Mouse (Mus musculus) heart, postnatal 0 days (tissue): ENCODE measurements around the gene Cdh24. TPM values are rescaled to one million over a fixed set of nuclear protein-coding genes. Genes with fewer than 3 reads are reported as not detected.
"Not testable (repeated sequence)": the region's sequence is repeated elsewhere in the genome, so short reads cannot be mapped to it uniquely, and the experiment has no call there.

Source experiments
- ATAC-seq: fragments of 200-750 bp; cut with Nextera tagmentation; 2 replicates; pipeline ENCODE4 v1.8.0; 2017; ENCODE audit warnings: low read depth, moderate number of reproducible peaks, moderate library complexity; ENCODE audit not compliant: insufficient read depth
- DNase-seq: peaks from one replicate; pipeline ENCODE4 v3.0.0-alpha.2; 2016; ENCODE audit warnings: low spot score
- H3K27ac ChIP-seq: fragments of 300-500 bp; sonication (generic); 2 replicates; pipeline ENCODE4 v1.5.1; 2014; ENCODE audit warnings: low read depth, mild to moderate bottlenecking
- H3K27me3 ChIP-seq: fragments of 300-500 bp; sonication (generic); 2 replicates; pipeline ENCODE4 v1.6.1; 2014; ENCODE audit warnings: low read length, mixed read lengths; ENCODE audit not compliant: control insufficient read depth, insufficient read depth
- H3K36me3 ChIP-seq: fragments of 300-500 bp; sonication (generic); replicated peaks from 2 replicates; pipeline ENCODE4 v1.6.1; 2014; ENCODE audit warnings: low read length, mixed read lengths; ENCODE audit not compliant: control insufficient read depth, insufficient read depth
- H3K4me1 ChIP-seq: fragments of 300-500 bp; sonication (generic); 2 replicates; pipeline ENCODE4 v1.6.1; 2014; ENCODE audit warnings: antibody characterized with exemption; ENCODE audit not compliant: control insufficient read depth, insufficient read depth
- H3K4me2 ChIP-seq: fragments of 300-500 bp; sonication (generic); 2 replicates; pipeline ENCODE4 v1.6.1; 2014; ENCODE audit warnings: low read depth, mild to moderate bottlenecking, low read length, moderate library complexity
- H3K4me3 ChIP-seq: fragments of 300-500 bp; sonication (generic); 2 replicates; pipeline ENCODE4 v1.5.1; 2014; ENCODE audit warnings: low read depth, low read length
- H3K9ac ChIP-seq: fragments of 300-500 bp; sonication (generic); replicated peaks from 2 replicates; pipeline ENCODE4 v1.6.1; 2014; ENCODE audit warnings: low read depth, low read length, mixed read lengths
- H3K9me3 ChIP-seq: fragments of 300-500 bp; sonication (generic); replicated peaks from 2 replicates; pipeline ENCODE4 v1.6.1; 2016; ENCODE audit warnings: low read length; ENCODE audit not compliant: control insufficient read depth
- CTCF ChIP-seq: IDR thresholded peaks from 2 replicates; pipeline ENCODE4 v1.5.1; 2016; ENCODE audit warnings: antibody characterized with exemption, control low read depth, low read depth
- EP300 ChIP-seq: IDR thresholded peaks from 2 replicates; pipeline ENCODE4 v1.6.1; 2016; ENCODE audit warnings: antibody characterized with exemption, low read depth
- WGBS: fragments of 180-500 bp; shearing (Covaris S2); extraction: QIAGEN DNeasy Blood & Tissue Kit; methylation state at CpG from one replicate; pipeline ENCODE4 v1.1.7; 2014; 5-methylcytosine and 5-hydroxymethylcytosine counted together
- polyA plus RNA-seq: library from polyadenylated mRNA; unstranded; fragments of >200 nt; fragmentation: Nextera tagmentation; extraction: Ambion mirVana; gene quantifications from 2 replicates; pipeline ENCODE4 v1.2.1, GENCODE M21; 2015
- total RNA-seq: library from RNA; depleted of rRNA; stranded (reverse); fragments of >200 nt; gene quantifications from 2 replicates; pipeline ENCODE4 v1.2.3, GENCODE M21; 2014; ENCODE audit warnings: low replicate concordance

Cdh24 gene
- total and polyA plus RNA-seq, 2 experiments from 2014 or later, result 0.41 to 6.2 TPM

GRCm38 (mm10) chr14:54616226-54616825 lies 24.8 kb downstream of the Cdh24 start:
- Histone ChIP-seq H3K27me3 (no peaks in the 10 kb centered on the region), H3K4me2 (peak overlapping the region; percentile 93; the same call in 1 of the 2 replicates), H3K4me3 (no peak overlapping the region), H3K27ac (no peak overlapping the region), H3K36me3 (peaks cover 33% of the 10 kb centered on the region), H3K4me1 (peaks cover 4% of the 10 kb centered on the region; the same call in 1 of the 2 replicates), H3K9me3 (no peaks in the 10 kb centered on the region), H3K9ac (no peak overlapping the region)
- no peak for ATAC-seq
- peak; percentile 1 for DNase-seq
- 91% methylated on average over 16 of the region's 16 CpGs for WGBS
- TF ChIP-seq EP300 (no peak), CTCF (no peak)

GRCm38 (mm10) chr14:54614130-54614529 lies 27.0 kb downstream of the Cdh24 start:
- H3K4me2 ChIP-seq, H3K9ac ChIP-seq, DNase-seq, H3K9me3 ChIP-seq, ATAC-seq, H3K4me1 ChIP-seq, H3K27me3 ChIP-seq, H3K4me3 ChIP-seq, H3K27ac ChIP-seq: not testable (repeated sequence)
- 93% methylated on average over 15 of the region's 16 CpGs for WGBS
- H3K36me3 ChIP-seq, result peaks cover 33% of the 10 kb centered on the region

- no peaks in the 10 kb centered on the region for H3K4me1 ChIP-seq
- no peak for DNase-seq
- no peak overlapping the region for H3K4me3 ChIP-seq
- no peak for ATAC-seq
- H3K9ac ChIP-seq, result no peak overlapping the region
- H3K36me3 ChIP-seq, result peaks cover 27% of the 10 kb centered on the region
- H3K27me3 ChIP-seq, result no peaks in the 10 kb centered on the region
- H3K27ac ChIP-seq, result no peak overlapping the region
- TF ChIP-seq EP300 (no peak), CTCF (no peak)
- H3K9me3 ChIP-seq, result no peaks in the 10 kb centered on the region
- no peak overlapping the region for H3K4me2 ChIP-seq
- WGBS, result 81% methylated on average over 6 of the region's 6 CpGs
Observed at GRCm38 (mm10) chr14:54610648-54611047, 30.5 kb downstream of the Cdh24 start.

GRCm38 (mm10) chr14:54609962-54610361 lies 31.2 kb downstream of the Cdh24 start:
- DNase-seq, result no peak
- H3K27ac ChIP-seq, result no peak overlapping the region
- 84% methylated on average over 4 of the region's 4 CpGs for WGBS
- H3K4me3 ChIP-seq, result no peak overlapping the region
- H3K27me3 ChIP-seq, result no peaks in the 10 kb centered on the region
- H3K4me2 ChIP-seq, result no peak overlapping the region
- H3K4me1 ChIP-seq, result no peaks in the 10 kb centered on the region
- H3K36me3 ChIP-seq, result peaks cover 21% of the 10 kb centered on the region
- ATAC-seq, result no peak
- H3K9me3 ChIP-seq, result no peaks in the 10 kb centered on the region
- H3K9ac ChIP-seq, result no peak overlapping the region
- TF ChIP-seq CTCF (peak; percentile 45), EP300 (no peak)

GRCm38 (mm10) chr14:54609245-54609644 lies 31.9 kb downstream of the Cdh24 start:
- H3K27me3 ChIP-seq, result no peaks in the 10 kb centered on the region
- no peak for ATAC-seq
- no peaks in the 10 kb centered on the region for H3K9me3 ChIP-seq
- TF ChIP-seq EP300 (no peak), CTCF (no peak)
- H3K27ac ChIP-seq, result no peak overlapping the region
- H3K36me3 ChIP-seq, result peaks cover 18% of the 10 kb centered on the region
- H3K4me2 ChIP-seq, result no peak overlapping the region
- H3K4me1 ChIP-seq, result no peaks in the 10 kb centered on the region
- DNase-seq, result no peak
- WGBS, result 75% methylated on average over 4 of the region's 4 CpGs
- no peak overlapping the region for H3K4me3 ChIP-seq
- no peak overlapping the region for H3K9ac ChIP-seq

- TF ChIP-seq EP300 (no peak), CTCF (no peak)
- Histone ChIP-seq H3K36me3 (0 out of 2 replicates have a peak, but pooled peaks cover 6% of the 10 kb centered on the region), H3K4me3 (no peak overlapping the region), H3K4me1 (no peaks in the 10 kb centered on the region), H3K4me2 (no peak overlapping the region), H3K27ac (no peak overlapping the region), H3K9ac (no peak overlapping the region), H3K9me3 (no peaks in the 10 kb centered on the region), H3K27me3 (no peaks in the 10 kb centered on the region)
- ATAC-seq, result no peak
- WGBS, result 64% methylated on average over 8 of the region's 8 CpGs
- DNase-seq, result no peak
Observed at GRCm38 (mm10) chr14:54607226-54607625, 33.9 kb downstream of the Cdh24 start.
